Mouse (Mus musculus): ENCODE measurements around the gene Slc25a3. TPM values are rescaled to one million over a fixed set of nuclear protein-coding genes. Genes with fewer than 3 reads are reported as not detected.

Slc25a3 gene
- total RNA-seq (2014; fragmentation: Nextera tagmentation) (582 and 663 TPM in 2 replicates), total RNA-seq (2017) (247 and 338 TPM in 2 replicates)

DNA sequence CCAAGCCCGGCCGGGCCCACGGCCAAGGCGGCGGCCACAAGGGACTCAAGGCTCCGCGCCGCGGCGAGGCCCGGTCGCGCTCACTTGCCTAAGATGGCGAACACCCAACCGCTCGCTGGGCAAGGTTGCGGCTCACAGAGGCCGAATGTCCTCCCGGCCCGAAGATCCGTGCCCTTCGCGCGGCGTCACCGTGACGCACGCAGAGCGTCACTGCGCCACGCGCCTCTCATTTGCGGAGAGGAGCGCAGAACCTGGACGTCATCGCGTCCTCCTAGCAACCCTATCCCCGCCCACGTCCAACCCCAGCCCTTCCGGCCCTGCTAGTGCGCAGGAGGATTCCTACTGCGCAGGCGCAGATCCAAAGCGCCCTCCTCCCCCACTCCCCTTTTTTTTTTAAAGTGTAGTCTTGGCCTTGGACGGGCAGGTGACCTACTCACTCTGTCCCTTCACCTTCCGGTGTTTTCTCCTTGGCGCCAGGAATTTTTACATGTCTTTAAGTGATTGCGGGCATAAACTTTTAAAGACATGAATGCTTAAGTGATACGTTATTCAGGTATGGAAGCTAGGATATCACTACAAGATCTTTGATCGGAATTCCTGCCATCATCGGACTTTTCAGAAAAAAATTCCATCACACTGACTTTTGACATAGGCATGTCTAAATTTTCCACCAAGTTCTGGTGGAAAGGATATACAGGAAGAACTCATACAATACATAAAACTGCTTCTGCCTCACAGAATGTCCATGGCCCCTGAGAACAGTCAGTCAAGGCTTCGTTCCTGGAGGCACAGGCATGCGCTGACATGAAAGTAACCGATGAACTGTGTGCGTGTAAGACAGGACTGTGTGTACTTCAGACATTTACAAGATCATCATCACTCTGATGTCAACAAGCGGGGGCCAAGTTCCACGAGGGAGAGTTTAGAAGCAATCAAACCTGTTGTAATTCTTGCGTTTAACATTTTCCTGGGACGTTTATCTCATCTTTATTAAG, at the start of gene Slc25a3:
Gene Slc25a3 (minus strand): TSS at position 232 of the 995 bp plus-strand sequence.
- peak; percentile 97 for ATAC-seq (replicated peaks; ENCODE audit: low FRiP score, low TSS enrichment, poor library complexity, severe bottlenecking)

DNA sequence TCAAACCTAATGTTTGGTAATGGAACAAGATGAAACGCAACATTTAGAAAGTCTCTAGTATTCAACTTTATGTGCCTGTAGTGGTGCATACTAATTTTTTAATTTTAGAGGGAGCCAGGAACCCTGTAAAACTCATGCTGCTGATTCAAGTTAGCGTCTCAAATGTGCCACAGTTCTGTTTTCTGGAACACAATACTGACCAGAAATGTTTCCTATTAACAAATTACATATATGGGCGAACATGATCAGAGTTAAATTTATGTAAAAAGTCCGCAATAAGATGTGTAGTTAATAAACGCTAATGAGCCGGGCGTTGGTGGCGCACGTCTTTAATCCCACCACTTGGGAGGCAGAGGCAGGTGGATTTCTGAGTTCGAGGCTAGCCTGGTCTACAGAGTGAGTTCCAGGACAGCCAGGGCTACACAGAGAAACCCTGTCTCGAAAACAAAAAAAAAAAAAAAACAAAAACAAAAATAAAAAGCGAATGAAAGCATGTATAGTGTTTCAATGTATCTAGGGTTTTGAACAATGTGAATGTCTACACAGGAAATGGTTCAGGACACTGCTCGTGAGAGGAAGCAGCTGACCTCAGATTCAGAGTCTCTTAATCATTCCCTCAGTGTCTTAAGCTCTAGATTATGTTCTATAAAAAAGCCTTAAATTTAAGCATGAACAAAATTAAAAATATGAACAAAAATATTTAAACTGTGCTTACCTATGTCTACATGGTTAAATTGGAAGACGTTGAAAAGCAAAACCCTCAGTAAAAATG, 48.7 kb upstream of the Slc25a3 start:
- no peak for ATAC-seq (replicated peaks; ENCODE audit: low FRiP score, low TSS enrichment, poor library complexity, severe bottlenecking)

- ATAC-seq (replicated peaks; ENCODE audit: low FRiP score, low TSS enrichment, poor library complexity, severe bottlenecking): peak; percentile 85
Observed at GRCm38 (mm10) chr10:91171455-91172328, 47.8 kb upstream of the Slc25a3 start.

DNA sequence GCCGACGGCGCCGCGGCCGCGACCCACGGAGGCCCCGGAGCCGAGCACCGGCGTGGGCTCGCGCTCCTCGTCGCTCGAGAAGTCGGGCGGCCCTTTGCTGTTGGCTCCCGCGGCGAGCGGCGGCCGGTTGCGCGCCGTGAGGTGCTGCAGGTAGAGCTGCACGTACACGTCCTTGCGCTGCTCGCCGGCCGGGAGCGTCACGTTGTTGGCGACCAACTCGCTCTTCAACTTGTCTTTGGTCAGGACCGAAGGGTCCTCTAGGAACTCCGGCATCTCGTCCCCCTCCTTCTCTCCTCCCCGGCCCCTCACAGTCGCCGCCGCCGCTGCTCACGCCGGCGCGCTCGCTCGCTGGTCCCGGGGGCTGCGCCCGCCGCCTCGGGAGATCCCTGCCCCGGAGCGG, 47.2 kb upstream of the Slc25a3 start:
- ATAC-seq (replicated peaks; ENCODE audit: low FRiP score, low TSS enrichment, poor library complexity, severe bottlenecking): 0 out of 2 replicates have a peak, but pooled peaks have one; percentile 1

DNA sequence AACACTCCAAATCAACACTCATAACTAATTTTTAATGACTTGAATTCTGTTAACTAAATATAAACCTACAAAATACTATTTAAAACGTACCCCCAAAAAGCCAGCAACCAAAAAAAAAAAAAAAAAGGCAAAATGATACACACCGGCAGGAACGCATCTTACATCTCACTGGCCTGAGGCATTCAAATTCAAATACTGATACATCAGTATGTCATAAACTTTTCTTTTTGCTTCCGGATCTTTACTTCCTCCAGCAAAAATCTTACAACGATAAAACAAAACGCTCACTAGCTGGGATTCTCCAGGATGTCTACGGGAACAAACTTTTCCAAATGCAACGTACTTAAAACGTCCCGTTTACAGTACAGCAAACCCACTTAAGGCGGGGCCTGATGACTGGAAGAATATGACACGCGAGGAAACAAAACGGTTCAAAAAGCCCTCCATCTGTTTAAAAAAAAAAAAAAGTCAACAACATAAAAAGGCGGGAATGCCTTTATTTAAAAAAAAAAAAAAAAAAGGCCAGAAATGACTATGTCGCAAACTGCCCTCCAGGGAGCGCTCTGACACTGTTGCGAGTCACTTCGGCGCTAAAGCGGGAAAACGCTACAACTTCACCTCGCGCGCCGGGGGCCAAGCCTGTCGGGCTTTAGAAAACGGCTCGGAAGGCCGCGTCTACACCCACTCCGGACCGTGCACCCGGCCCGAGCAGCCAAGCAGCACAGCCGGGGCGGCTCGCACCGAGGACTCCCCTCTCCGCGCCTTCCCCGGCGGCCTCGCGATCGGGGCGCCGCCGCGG, 46.5 kb upstream of the Slc25a3 start:
- ATAC-seq (replicated peaks; ENCODE audit: low FRiP score, low TSS enrichment, poor library complexity, severe bottlenecking): peak; percentile 56

DNA sequence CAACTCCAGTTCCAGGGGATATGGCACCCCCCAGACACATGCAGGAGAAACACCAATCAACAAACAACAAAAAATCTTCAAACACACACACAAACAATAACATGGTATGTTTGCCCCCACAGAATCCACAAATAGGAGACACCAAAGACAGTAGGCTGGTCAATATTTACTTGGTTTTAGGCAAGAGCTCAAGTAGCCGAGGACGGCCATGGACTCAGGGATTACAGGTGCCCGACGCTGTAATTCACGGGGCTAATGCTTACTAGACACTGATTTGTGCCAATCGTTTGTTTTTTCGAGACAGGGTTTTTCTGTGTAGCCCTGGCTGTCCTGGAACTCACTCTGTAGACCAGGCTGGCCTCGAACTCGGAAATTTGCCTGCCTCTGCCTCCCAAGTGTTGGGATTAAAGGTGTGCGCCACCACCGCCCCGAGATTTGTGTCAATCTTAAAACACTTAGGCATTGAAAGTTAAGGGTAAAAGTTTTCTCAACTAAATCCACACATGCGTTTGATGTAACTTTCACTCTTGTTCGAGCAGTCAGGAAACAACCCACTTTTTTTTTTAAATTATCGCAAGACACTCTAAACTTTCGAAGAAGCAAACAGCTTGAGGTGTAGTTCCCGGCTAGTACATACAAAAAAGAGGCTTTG, 45.7 kb upstream of the Slc25a3 start:
- no peak for ATAC-seq (replicated peaks; ENCODE audit: low FRiP score, low TSS enrichment, poor library complexity, severe bottlenecking)

DNA sequence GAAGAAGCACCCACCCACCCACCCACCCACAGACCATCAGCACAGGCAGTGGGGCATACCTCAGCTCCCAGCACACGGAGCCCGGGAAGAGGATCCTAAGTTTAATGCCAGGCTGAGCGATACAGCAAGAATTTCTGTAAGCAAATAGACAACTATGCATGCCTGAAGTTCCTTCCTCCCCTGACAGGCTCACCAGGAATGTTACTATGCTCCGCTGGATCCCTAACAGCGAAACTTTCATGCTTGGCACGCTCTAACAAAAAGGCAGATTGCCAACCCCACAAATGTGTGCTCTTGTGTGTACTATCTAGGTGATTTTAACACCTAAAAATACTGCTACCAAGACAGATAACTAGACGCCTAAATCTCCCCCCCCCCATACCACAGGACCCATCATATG, 43.5 kb upstream of the Slc25a3 start:
- no peak for ATAC-seq (replicated peaks; ENCODE audit: low FRiP score, low TSS enrichment, poor library complexity, severe bottlenecking)

- ATAC-seq (replicated peaks; ENCODE audit: low FRiP score, low TSS enrichment, poor library complexity, severe bottlenecking): peak; percentile 72
Observed at GRCm38 (mm10) chr10:91166890-91167289, 43.0 kb upstream of the Slc25a3 start.

DNA sequence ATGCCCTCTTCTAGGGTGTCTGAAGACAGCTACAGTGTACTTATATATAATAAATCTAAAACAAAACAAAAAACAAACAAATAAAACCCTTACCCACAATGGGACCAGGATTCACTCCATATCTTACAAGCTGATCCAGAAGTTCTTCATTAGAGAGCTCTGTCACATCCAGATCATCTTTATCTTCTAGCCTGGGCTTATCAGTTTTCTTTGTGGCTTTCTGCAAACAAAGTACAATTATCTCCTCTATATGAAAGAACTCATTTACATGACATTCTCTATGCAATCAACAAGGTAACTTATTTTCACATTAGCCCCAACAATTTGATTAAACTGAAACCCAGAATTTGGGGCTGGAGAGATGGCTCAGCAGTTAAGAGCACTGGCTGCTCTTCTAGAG, 42.0 kb upstream of the Slc25a3 start:
- no peak for ATAC-seq (replicated peaks; ENCODE audit: low FRiP score, low TSS enrichment, poor library complexity, severe bottlenecking)

- ATAC-seq (replicated peaks; ENCODE audit: low FRiP score, low TSS enrichment, poor library complexity, severe bottlenecking): no peak
Observed at GRCm38 (mm10) chr10:91164491-91164890, 40.6 kb upstream of the Slc25a3 start.

DNA sequence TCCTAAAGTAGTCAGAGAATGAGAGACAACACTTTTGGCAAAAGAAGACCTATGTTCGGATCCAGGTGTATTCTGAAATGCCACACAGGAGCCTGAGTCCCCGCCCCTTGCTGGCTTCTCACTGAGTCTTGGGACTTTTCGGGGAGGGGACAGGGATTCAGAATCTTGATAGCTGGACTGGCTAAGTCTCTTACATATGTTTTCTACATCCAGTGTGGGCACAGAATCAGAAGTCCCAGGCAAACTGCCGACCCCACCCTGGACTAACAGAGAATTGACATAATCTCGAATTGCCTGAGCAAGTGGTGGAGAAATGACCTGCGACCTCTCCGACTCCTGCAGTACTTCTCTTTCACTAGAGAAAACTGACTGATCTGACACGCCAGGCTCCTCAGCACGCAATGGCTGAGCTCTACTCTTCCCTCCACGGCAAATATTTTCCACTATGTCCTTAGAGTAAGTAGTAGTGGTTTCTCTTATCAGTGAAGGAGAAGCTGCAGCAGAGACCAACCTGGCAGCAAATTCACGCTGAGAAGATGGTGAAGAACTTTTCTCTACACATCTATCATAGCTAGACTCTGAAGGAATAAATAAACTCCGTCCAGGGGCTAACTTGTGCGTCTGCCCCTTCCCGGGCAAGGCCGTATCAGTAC, 38.8 kb upstream of the Slc25a3 start:
- 0 out of 2 replicates have a peak, but pooled peaks have one; percentile 9 for ATAC-seq (replicated peaks; ENCODE audit: low FRiP score, low TSS enrichment, poor library complexity, severe bottlenecking)

GRCm38 (mm10) chr10:91162077-91162476, 38.2 kb upstream of the Slc25a3 start:
- ATAC-seq (replicated peaks; ENCODE audit: low FRiP score, low TSS enrichment, poor library complexity, severe bottlenecking): peak; percentile 43; the same call in 1 of the 2 replicates

DNA sequence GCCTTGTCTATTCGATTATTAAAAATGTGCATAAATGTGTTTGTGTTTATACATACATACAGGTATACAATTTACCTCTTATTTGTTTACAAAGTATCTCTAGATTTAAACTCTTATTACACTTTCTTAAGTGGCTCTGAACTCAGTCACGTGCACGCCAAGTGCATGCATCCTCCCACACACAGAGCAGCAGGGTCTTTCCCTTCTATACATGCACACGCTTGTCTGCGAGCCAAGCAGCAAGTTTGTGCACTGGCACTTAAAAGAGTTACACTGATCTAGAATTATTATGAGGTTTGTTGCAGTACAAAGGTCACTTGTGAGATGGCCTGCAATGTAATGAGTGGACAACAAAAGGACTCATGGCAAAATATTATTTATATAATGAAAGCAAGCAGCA, 37.1 kb upstream of the Slc25a3 start:
- no peak for ATAC-seq (replicated peaks; ENCODE audit: low FRiP score, low TSS enrichment, poor library complexity, severe bottlenecking)

GRCm38 (mm10) chr10:91158442-91158841, 34.6 kb upstream of the Slc25a3 start:
- no peak for ATAC-seq (replicated peaks; ENCODE audit: low FRiP score, low TSS enrichment, poor library complexity, severe bottlenecking)

GRCm38 (mm10) chr10:91156338-91156737, 32.5 kb upstream of the Slc25a3 start:
- no peak for ATAC-seq (replicated peaks; ENCODE audit: low FRiP score, low TSS enrichment, poor library complexity, severe bottlenecking)

DNA sequence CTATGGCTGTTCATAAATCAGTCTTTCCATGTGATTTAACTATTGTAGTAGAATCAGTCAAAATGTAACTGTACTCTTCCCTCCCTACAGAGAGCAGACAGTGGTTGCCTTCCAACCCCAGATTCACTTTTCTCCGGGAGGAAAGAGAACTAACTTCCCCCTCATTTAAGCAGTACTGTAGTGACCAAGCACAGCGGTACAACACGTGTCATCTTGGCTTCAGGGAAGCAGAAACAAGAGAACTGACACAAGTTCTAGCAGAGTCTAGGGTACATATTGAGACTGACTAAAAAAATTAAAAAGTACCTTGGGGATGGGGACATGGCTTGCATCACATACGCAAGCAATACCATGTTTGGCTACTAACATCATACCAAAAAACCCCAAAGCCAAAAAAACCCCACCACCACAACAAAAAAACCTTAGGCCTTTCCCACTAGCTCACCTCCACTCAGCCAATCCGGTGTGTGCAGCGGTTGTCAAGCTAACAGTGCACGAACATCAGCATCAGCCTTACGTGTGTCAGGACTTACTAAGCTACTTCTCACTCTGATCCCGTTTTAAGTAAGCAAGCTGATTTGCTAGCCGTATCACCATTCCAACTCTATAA, 30.1 kb upstream of the Slc25a3 start:
- ATAC-seq (replicated peaks; ENCODE audit: low FRiP score, low TSS enrichment, poor library complexity, severe bottlenecking): no peak

DNA sequence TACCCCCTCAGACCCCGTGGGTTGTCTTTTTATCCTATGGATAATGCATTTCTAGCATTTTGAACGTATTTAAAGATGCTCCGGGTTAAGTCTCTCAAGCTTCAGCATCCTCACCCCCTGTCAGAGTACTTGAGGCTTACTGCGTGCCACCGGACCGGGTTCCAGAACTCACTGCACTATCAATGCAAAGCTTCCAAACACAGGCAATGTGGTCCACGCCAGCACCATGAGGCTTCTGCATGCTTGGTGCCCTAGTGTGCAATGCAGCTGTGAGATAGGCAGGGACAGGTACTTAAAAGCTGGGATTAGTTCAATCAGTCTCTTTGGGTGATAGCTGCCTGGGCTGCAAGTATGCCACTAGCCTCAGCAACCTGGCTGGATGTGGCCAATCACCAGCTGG, 21.6 kb upstream of the Slc25a3 start:
- ATAC-seq (replicated peaks; ENCODE audit: low FRiP score, low TSS enrichment, poor library complexity, severe bottlenecking): no peak

All from megakaryocyte-erythroid progenitor cell, adult 5-6 weeks (primary cell).